Mouse (Mus musculus) cerebellum, postnatal 4 days (tissue): ENCODE data around the gene Arid5b.

Source experiments
- DNase-seq, 2 experiments: peaks; one replicate each; pipeline ENCODE4 v3.0.0; 2022; ENCODE audit warnings: low spot score in 2 of 2, mixed read lengths in 1 of 2

Gene Arid5b

GRCm38 (mm10) chr10:68193561-68193960 is 85.0 kb downstream of the Arid5b start:
- DNase-seq: no peak

GRCm38 (mm10) chr10:68192824-68193255 is 85.7 kb downstream of the Arid5b start:
- DNase-seq: no peak

- peak in 1 of 2 experiments; percentile 37 for DNase-seq
Measured at GRCm38 (mm10) chr10:68191691-68192380, 86.7 kb downstream of the Arid5b start.

- peak in 1 of 2 experiments; percentile 27 for DNase-seq
Measured at GRCm38 (mm10) chr10:68191146-68191545, 87.4 kb downstream of the Arid5b start.

GRCm38 (mm10) chr10:68189847-68190246 is 88.7 kb downstream of the Arid5b start:
- no peak for DNase-seq

GRCm38 (mm10) chr10:68183096-68183495 is 95.4 kb downstream of the Arid5b start:
- no peak for DNase-seq

- DNase-seq: no peak
Measured at GRCm38 (mm10) chr10:68182266-68182665, 96.3 kb downstream of the Arid5b start.

- DNase-seq: no peak
Measured at GRCm38 (mm10) chr10:68181156-68181555, 97.4 kb downstream of the Arid5b start.

- DNase-seq: no peak
Measured at GRCm38 (mm10) chr10:68180721-68181120, 97.8 kb downstream of the Arid5b start.

GRCm38 (mm10) chr10:68180151-68180550 is 98.4 kb downstream of the Arid5b start:
- DNase-seq: no peak

GRCm38 (mm10) chr10:68179741-68180140 is 98.8 kb downstream of the Arid5b start:
- no peak for DNase-seq

- DNase-seq: no peak
Measured at GRCm38 (mm10) chr10:68179339-68179738, 99.2 kb downstream of the Arid5b start.

- no peak for DNase-seq
Measured at GRCm38 (mm10) chr10:68177697-68178485, 100.6 kb downstream of the Arid5b start.

- no peak for DNase-seq
Measured at GRCm38 (mm10) chr10:68175811-68176210, 102.7 kb downstream of the Arid5b start.

- no peak for DNase-seq
Measured at GRCm38 (mm10) chr10:68173634-68174033, 104.9 kb downstream of the Arid5b start.

- no peak for DNase-seq
Measured at GRCm38 (mm10) chr10:68172906-68173305, 105.6 kb downstream of the Arid5b start.

GRCm38 (mm10) chr10:68171974-68172373 is 106.6 kb downstream of the Arid5b start:
- DNase-seq: no peak

GRCm38 (mm10) chr10:68168613-68169012 is 109.9 kb downstream of the Arid5b start:
- DNase-seq: no peak

- DNase-seq: no peak
Measured at GRCm38 (mm10) chr10:68168141-68168540, 110.4 kb downstream of the Arid5b start.

- DNase-seq: no peak
Measured at GRCm38 (mm10) chr10:68167118-68167517, 111.4 kb downstream of the Arid5b start.

GRCm38 (mm10) chr10:68166695-68167086 is 111.8 kb downstream of the Arid5b start:
- DNase-seq: no peak

GRCm38 (mm10) chr10:68165709-68166694 is 112.5 kb downstream of the Arid5b start:
- no peak for DNase-seq
